Mouse (Mus musculus): Measurements from ENCODE around the gene Ltbp1.

Gene Ltbp1

DNA sequence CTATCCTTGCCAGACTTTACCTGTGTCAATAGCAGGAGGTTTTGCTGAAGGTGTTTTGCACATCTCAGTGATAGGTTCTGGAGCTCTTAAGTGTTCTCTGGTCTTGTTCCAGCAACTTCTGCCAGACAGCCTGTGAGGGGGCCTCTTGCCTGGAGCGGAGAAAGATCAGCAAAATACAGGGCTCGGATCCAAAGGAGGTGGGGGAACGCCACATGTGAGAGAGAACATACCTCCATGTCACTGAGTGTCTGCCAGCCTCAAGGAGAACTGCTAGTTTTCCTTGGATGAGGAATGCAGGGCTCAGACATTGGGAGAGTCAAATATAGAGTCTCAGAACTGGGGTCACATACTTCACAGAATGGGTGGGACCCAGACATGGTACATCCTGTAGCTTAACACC, 230.4 kb downstream of the Ltbp1 start:
- in situ Hi-C loops (cut with MboI, MseI) = no loop called here

DNA sequence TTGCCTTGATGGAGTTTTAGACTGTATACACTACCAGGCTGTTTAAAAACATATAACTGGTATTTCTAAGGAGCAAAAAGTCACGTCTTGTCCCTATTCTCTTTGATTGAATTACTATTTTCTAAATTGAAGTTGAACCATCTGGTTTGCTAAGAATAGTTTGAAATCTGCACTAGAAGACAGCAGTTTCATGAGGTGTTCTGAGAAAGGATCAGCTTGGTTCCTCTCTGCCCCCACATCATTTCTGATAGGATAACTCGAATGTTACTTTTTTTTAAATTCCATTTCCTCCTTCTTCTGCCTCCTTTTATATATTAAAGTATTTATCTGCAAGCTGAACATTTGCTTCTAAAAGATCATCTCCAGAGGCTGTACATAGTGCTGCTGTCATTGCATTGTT, 231.2 kb downstream of the Ltbp1 start:
- in situ Hi-C loops (cut with MboI, MseI) = no loop called here

DNA sequence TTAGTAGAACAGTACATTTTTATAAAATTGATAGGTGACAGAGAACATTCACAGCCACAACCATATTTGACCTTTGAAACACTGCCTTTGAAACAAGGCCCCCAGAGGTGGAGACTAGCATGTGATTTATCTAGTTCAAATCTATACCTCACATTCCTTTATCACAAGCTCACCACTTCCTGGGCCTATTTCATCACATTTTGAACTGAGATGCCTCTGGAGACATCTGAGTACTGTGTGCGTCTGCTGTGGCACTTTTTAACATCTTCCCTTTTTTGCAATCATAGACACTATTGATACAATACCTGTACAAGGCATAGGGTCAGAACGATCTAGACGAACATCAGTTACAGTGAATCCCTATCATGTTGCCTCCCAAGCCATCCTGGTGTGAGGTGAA, 232.1 kb downstream of the Ltbp1 start:
- in situ Hi-C loops (cut with MboI, MseI) = no loop called here

DNA sequence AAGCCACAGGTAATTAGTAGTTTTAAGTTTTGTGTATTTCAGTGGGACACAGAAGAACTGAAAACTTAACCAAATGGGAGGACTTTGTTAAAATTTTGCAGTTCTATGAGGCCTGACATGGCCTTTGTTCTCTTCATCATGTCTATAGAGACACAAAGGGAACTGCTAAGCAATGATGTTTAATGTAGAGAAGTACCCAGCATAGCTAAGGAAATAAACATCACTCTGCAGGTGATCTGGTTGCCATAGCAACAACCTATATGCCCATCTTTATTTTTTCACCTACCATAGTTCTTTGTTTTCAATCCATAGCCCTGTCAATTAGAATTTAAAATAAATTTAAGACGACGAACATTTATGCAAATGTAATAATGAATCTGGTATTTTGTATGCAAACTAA, 233.3 kb downstream of the Ltbp1 start:
- in situ Hi-C loops (cut with MboI, MseI) = no loop called here

DNA sequence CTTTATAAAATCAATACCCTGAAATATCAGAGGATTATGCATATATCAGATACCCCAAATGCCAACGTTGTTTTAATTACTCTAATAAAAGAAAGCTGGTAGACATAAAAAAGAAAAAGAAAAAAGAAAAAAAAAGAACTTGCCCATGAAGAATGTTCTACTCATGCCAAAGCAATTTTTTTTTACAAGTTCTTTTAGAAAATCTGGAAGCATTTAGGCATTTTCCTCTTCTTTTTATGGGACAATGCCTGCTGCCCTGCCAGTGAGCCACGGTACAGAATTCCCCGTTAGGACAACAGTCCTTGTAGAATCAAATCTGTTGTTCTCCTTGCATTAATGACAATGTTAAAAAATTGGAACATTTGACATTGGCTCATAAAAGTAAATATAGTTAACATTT, 234.2 kb downstream of the Ltbp1 start:
- in situ Hi-C loops (cut with MboI, MseI) = no loop called here

DNA sequence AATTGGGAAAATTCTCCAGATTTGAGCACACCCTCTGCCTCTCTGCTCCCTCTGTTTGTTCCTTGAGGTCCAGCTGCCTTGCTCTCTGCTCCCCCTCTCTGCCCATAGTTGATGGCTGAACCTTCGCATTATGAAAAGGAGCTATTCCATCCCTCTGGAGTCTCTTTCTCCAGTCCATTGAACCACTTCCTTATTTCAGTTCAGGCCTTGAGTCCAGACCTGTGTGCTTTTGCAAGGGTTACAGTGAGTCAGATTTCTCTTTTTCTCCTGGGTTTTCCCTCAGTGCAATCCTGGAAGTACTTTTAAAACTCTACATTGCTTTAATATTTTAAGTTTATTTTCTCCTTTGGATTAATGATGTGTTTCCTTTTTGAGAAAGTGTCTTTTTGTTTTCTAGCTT, 236.7 kb downstream of the Ltbp1 start:
- in situ Hi-C loops (cut with MboI, MseI) = loop anchor here (10.0 kb wide), 2 partner anchors 217 to 813 kb away; no protein-coding TSS in a partner anchor

DNA sequence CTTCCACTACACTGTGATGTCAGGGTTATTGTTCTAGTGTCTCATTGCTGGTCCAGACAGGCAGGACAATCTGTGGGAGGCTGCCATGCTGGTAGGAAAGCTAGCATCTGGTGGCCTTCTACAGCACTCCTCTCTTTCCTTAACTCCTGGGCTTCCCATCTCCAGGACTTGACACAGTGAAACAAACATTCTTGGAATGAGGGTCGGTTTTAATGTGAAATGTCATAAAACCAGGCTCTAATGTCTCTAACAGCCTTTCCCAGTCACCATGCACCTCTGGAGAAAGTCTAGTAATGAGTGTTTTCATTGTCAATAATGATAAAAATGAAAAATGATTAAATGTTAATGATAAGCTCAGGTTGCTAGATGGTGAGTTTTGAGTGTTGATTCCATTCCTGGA, 237.9 kb downstream of the Ltbp1 start:
- in situ Hi-C loops (cut with MboI, MseI) = loop anchor here (10.0 kb wide), 2 partner anchors 218 to 812 kb away; no protein-coding TSS in a partner anchor

DNA sequence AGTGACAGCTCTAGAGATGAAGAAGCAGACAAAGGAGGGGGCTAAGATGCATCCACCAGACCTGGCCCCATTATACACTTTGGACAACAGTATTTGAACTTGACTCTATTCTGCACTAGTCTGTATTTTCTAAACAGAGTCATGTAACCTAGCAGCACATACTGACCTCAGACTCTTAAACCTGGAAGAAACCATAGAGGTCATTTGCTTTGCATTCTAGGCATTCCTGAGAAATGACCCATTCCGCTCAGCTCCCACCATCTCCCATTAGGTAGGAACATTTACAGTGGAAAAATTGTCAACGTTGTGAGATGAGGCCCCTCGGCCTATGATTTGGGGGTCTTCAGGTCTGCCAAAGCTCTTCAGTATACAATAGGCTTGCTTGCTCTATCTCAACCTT, 238.8 kb downstream of the Ltbp1 start:
- in situ Hi-C loops (cut with MboI, MseI) = loop anchor here (10.0 kb wide), 2 partner anchors 219 to 811 kb away; no protein-coding TSS in a partner anchor

DNA sequence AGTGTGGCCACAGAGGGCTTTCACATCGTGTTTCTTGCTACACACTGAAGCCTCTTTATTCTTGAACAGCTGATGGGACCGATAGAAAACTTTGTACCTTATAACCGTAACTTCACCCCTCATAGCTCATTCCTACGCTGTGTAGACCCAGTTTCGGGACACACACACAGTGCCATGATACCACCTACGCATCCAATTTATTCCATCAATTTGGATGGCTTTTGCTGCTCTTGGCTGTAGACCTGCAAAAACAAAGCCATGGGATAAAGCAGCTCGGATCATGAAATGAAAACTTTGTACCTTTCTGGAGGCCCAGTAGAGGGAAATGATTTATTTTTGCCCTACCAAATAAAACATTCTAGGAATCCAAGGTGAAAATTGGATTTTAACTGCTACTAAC, 239.7 kb downstream of the Ltbp1 start:
- in situ Hi-C loops (cut with MboI, MseI) = loop anchor here (10.0 kb wide), 2 partner anchors 220 to 810 kb away; no protein-coding TSS in a partner anchor

DNA sequence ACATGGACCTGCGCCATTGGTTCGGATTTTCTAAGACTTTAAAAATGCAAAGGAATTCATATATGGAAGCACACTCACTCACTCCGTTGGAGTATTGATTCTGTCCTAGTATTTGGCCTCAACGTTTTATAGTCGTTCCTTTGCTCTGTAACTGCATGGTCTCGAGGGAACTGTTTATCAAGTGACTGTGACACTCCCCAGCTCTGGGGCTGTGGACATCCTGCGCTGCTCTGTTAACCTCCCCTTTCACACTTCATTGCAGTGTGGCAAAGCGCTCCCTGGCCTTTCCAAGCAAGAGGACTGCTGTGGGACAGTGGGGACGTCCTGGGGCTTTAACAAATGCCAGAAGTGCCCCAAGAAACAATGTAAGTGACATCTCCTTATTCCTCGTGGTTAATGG, 243.3 kb downstream of the Ltbp1 start:
- in situ Hi-C loops (cut with MboI, MseI) = loop anchor here (10.0 kb wide), 2 partner anchors 224 to 806 kb away; no protein-coding TSS in a partner anchor

DNA sequence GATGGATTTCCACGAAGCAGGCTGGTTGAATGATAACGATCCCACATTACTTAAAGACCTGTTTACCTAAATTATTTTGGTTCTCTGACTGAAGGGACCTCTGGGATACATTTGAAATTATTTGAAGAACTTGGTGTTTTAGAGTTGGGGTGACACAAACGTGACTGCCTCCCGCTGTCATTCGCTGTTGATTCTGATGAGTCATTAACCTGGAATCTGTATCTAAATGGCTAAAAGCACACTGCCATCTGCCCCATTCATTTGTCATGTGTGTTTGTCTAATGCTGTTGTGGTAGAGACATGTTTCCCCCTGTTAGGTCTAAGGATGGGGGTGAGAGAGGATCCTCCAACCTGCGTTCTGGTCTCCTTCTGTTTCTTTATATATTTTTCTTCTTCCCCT, 245.2 kb downstream of the Ltbp1 start:
- in situ Hi-C loops (cut with MboI, MseI) = no loop called here

DNA sequence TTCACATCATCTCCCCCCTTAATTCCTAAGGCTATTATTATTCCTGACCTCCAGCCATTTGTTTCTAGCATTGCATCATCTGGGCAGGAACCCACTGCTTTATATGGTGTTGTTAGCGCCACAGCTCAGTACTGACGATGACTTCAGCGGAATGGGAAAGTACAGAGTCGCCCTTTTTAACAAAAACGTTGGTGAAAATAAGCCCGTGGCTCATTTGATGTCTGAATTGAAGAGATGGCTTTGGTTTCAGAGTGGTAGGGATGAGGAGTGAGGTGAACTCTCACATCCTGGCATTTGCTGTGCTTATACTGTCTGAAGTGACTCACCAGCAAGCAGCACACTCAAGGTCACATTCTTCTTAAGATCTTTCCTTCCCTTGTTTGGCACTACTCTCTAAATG, 245.7 kb downstream of the Ltbp1 start:
- in situ Hi-C loops (cut with MboI, MseI) = no loop called here

DNA sequence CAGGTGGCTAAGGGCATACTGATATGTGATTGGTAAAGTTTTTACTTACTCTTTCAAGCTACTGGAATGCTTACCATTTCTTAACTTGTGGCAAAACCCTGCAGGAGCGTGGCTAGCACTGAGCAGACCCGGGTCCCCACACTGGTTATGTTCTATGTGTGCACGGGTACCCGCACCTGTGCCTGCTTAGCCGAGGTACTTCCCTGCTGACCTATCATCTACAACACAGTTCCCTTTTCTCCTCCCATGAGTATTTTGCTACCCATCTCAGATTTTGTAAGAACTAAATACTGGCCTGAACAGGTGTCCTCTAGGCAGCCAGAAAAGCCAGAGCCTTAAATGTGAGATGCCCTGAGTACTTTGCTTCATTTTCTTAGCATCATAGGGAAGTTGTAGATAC, 247.2 kb downstream of the Ltbp1 start:
- in situ Hi-C loops (cut with MboI, MseI) = no loop called here

DNA sequence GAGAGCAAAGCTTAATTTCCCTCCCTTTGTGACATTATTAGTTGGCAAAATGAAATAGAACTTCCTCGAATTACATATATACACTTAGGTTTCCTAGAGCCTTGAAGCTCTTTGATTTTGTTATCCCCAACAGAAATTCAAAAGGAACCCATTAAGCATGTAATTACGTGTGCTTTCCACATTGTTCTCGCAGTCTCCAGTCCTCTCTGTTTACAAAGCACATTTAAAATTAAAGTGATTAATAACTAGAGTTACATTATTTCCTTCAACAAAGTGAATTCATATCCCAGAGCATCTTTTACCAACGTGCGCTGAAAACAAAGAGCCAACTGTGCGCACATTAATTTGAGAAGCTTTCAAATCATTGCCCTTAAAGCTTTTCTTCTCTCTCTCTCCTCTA, 249.5 kb downstream of the Ltbp1 start:
- in situ Hi-C loops (cut with MboI, MseI) = no loop called here

DNA sequence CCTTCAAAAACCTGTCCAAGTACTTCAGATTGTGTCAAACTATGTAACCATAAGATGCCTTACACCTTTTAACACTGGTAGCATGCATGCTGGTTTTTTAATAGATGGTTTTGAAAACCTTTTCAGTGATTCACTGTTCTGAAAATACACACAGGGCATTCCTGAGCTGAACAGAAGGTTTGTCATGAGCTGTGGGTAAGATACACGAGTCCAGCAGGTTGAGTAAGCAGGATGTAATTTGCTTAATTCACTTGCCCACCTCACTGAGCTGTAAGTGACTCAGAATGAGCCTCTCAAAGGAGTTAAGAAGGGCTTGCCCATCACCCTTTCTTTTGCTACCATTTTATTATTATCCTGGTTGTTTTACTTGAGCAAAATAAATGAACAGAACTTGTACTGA, 250.6 kb downstream of the Ltbp1 start:
- in situ Hi-C loops (cut with MboI, MseI) = no loop called here

DNA sequence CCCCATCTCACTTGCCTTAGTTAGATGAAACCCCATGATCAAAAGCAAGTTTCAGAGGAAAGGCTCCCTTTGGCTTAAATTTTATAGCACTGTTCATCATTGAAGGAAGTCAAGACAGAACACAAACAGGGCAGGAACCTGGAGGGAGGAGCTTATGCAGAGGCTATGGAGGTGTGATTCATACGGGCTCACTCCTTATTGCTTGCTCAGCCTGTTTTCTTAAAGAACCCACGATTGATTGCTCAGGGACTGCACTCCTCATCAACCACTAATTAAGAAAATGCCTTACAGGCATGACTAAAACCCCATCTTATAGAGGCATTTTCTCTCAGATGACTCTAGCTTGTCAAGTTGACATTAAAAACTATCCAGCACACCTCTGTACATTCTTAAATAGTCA, 253.1 kb downstream of the Ltbp1 start:
- in situ Hi-C loops (cut with MboI, MseI) = no loop called here

DNA sequence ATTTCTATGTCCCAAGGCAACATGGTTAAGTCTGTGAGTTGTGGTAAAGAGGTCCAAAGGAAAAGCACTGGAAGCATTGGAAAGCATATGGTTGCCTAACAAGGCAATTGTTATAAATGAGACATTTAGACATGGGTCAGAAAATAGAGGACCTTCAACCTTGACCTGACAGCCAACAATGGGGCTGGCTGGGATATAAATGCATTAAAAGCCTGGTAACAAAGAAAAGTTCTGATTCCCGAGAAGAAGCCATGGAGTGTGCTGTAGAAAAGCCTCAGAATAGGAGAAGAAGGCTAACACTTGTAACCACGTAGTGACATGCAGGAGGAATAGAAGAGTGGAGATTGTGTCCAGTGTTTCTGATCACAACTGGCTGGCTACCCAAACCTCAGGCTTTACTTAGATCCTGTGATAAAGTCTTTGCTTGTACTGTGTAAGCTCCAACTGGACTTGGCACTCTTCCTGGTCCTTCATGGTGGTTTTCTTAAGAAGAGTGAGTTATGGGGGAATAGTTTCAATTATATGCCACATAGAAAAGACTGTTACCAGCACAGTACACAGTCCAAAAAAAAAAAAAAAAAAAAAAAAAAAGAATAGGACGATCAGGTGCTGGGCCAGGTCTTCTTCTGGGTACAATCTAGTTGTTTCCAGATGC, 258.1 kb downstream of the Ltbp1 start:
- in situ Hi-C loops (cut with MboI, MseI) = no loop called here

DNA sequence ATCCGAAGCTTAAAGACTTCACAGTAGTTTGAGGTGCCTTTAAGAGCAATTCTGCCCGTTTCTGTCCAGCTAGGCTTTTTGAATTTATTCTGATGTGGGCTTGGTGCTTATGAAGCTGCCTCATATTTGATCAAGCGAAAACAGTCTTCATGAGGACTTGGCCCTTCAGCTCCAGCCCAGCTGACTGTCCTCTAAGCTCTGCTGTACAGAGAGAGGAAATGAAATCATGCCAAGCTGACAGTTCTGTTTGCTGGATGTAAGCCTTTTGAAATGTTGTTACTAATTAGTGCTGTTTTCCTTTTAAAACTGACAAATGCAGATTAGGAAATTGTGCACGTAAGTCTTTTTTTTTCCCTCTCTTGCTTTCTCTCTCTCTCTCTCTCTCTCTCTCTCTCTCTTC, 263.1 kb downstream of the Ltbp1 start:
- in situ Hi-C loops (cut with MboI, MseI) = no loop called here

DNA sequence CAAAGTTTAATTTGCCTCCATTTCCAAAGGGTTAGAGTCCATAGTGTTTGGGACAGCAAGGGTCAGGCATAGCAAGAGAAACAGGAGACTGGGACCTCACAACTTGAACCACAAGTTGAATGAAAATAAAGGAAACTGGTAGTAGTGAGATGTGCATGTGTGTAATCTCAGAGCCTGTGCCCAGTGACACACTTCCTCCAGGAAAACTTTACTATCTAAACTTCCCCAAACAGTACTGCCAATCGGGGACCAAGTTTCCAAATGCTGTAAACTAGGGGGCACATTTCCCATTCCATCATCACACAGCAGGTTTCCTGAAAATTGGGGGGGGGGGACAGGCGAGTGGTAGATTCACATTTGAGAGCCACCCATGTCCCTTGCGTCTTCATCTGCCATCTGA, 267.1 kb downstream of the Ltbp1 start:
- in situ Hi-C loops (cut with MboI, MseI) = no loop called here

DNA sequence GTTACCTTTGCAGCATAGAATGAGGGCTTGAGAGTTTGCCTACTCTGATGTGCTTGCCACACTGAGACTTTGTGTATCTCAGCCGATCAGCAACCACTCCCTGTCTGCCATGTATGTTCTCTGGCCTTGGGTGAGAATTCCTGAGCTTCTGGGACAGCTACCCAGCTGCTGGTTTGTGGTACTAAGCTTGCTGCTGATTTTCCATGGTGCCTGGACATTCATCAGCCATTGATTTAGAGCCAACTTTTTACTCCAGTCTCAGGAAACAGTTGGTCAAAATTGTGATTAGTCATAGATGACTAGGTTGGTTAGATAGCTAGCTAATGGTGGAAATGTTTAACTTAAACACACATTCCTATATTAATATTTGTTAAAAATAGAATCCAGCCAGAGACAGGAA, 267.9 kb downstream of the Ltbp1 start:
- in situ Hi-C loops (cut with MboI, MseI) = no loop called here

DNA sequence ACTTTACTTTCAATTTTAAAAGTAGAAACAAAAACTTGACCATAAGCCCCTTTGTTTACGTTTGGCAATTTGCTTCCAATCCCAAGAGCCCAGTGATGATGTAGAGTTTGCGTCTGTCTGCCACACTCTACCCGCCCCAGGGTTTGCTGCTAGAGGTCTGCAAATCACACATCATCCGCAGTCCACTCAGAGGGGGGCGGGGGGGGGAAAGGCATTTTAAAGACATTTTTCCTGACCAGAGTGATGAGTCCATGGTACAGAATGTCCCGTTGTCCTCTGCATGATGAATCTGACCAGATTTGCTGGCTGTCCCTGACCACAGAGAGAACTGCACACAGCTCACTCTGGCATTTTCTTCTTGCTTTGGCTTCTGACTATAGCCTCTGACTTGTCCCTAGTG, 269.9 kb downstream of the Ltbp1 start:
- in situ Hi-C loops (cut with MboI, MseI) = no loop called here

DNA sequence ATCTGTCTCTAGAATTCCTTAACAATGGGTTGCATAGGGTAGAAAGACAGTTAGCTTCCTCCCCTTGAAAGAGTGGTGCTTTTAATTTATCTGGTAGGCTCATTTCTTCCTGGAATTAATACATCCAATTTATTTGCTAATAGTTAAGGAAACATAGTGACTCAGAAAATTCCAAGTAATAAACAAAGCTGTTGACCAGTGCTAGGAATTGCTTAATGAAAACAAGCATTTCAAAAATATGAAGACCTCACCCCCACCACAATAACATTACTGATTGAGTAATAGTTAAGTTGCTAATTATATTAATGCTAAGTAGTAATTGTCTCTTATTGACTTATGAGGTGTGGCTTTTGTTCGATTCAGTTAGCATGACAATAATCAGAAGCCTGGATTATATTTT, 272.7 kb downstream of the Ltbp1 start:
- in situ Hi-C loops (cut with MboI, MseI) = no loop called here

DNA sequence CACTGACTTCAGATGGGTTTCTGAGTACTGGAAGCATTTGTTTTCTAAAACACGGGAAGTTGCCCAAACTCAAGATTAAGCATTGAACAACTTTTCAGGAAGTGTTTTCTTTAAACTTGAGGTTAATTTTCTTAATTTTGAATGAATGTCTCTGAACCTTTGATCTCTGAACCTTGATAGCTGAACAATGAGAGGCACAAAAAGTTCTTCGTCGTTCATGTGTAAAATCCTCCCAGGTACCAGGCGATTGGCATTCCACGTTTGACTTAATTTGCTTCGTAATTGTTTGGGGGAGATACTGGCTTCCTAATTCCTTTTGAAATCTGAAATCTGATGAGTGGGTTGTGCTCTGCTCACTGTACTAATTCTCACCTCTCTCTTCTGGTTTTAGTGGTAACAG, 273.2 kb downstream of the Ltbp1 start:
- in situ Hi-C loops (cut with MboI, MseI) = no loop called here

DNA sequence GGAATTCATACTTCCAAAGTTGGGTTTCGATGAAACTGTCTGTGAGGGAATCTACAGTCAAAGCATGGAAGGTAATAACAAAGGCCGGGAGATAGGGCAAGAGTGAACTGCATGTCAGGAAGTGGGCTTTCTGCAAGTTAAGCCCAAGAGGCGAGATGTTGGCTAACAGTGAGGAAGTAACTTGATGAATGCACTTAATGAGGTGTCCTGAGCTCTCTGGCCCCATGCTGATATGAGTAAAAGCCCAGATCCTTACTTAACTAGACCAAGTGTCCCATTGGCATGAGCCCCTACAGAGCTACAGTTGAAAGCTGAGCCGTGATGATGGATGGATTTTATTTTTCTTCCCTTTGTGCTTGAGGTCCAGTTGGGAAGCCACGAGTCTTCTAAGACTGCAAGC, 276.0 kb downstream of the Ltbp1 start:
- in situ Hi-C loops (cut with MboI, MseI) = no loop called here
